ENCODE assay signal across 13 mouse cellular contexts in genomic region chr16:86516144-86516543, GRCm38 (mm10).
A peak's percentile ranks its signal among the peaks of the same experiment; 100 is the strongest.
DNase-seq lines count a peak whose midpoint lies in the region; ATAC-seq lines count a peak whose summit lies in the region.
"Had no signal": no experiment of that assay in that cellular context is flagged by ENCODE, and none has a peak within 500 bp of the region (broad histone marks: within the 10 kb centered on the region; RNA-seq: fewer than 3 reads in every experiment).

No protein-coding gene starts in this region.

- no peak overlapping the region for H3K27ac ChIP-seq in forebrain, embryonic 15.5 days (replicated peaks)
- H3K27ac ChIP-seq: liver, embryonic 13.5 days had no signal

- no peaks in the 10 kb centered on the region for H3K9me3 ChIP-seq in forebrain, embryonic 15.5 days
- H3K9me3 ChIP-seq: G1E; liver, embryonic 13.5 days had no signal

- H3K36me3 ChIP-seq in forebrain, embryonic 15.5 days = no peaks in the 10 kb centered on the region
- H3K36me3 ChIP-seq: G1E; liver, embryonic 13.5 days had no signal

- peak; percentile 2 for DNase-seq in cerebellum, adult 8-10 months
- no peak for DNase-seq in cerebellum, adult 18-20 months
- DNase-seq in layer of hippocampus, adult 11-12 months (ENCODE audit: low spot score) = peak; percentile 16
- no peak for DNase-seq in layer of hippocampus, adult 9-10 months (ENCODE audit: low spot score)
- peak; percentile 96 for DNase-seq in Muller cell, postnatal 12 days (ENCODE audit: inconsistent ontology term)
- DNase-seq in adrenal gland, adult 8-10 months = no peak
- DNase-seq: liver, embryonic 13.5 days; midbrain, embryonic 14.5 days; thymus, adult 2 months had no signal

- no peaks in the 10 kb centered on the region for H3K27me3 ChIP-seq in forebrain, embryonic 15.5 days
- H3K27me3 ChIP-seq: liver, embryonic 13.5 days had no signal

- no peak overlapping the region for H3K9ac ChIP-seq in forebrain, embryonic 15.5 days (replicated peaks)
- H3K9ac ChIP-seq: liver, embryonic 13.5 days had no signal

- H3K4me1 ChIP-seq in forebrain, embryonic 15.5 days = no peaks in the 10 kb centered on the region
- H3K4me1 ChIP-seq: liver, embryonic 13.5 days had no signal

- no peak overlapping the region for H3K4me3 ChIP-seq in forebrain, embryonic 15.5 days
- H3K4me3 ChIP-seq: liver, embryonic 13.5 days had no signal

- WGBS in forebrain, embryonic 15.5 days = 25% methylated on average over 3 of the region's 3 CpGs

- peak; percentile 74 for ATAC-seq in forebrain, embryonic 15.5 days (replicated peaks)
- ATAC-seq in erythroblast, adult 5-6 weeks (replicated peaks; ENCODE audit: low FRiP score, poor library complexity, severe bottlenecking) = no peak
- ATAC-seq: intestine, postnatal 0 days had no signal

- no peak overlapping the region for H3K4me2 ChIP-seq in forebrain, embryonic 15.5 days (replicated peaks)
- H3K4me2 ChIP-seq: liver, embryonic 13.5 days had no signal

Comparison
In these comparisons a context has a peak if more than half of its experiments do, and no peak if none do; other contexts are left out.
1. DNase-seq: peak in cerebellum, adult 8-10 months (single experiment), layer of hippocampus, adult 11-12 months (single experiment) and Muller cell, postnatal 12 days (single experiment); none in cerebellum, adult 18-20 months (0 of 2), layer of hippocampus, adult 9-10 months (single experiment) and adrenal gland, adult 8-10 months (single experiment).